Mouse (Mus musculus): ENCODE measurements at regions not wholly inside any gene's neighbourhood (a gene's known extent, or its start where the extent isn't known, plus 50 kb on each side); places are given as distances from the start of the nearest gene placed in this dataset.

- H3K27me3 ChIP-seq (ENCODE audit: control insufficient read depth, insufficient read depth, low read length, poor library complexity, severe bottlenecking): no peaks in the 10 kb centered on the region
- no peaks in the 10 kb centered on the region; the same call in 1 of the 2 replicates for H3K9me3 ChIP-seq (replicated peaks; ENCODE audit: control insufficient read depth, insufficient read depth, low read length, poor library complexity, severe bottlenecking)
- no peaks in the 10 kb centered on the region for H3K36me3 ChIP-seq (ENCODE audit: control insufficient read depth, insufficient read depth, low read length, poor library complexity, severe bottlenecking)
- no peaks in the 10 kb centered on the region for H3K4me1 ChIP-seq (ENCODE audit: control insufficient read depth, insufficient read depth, low read length)
- TF ChIP-seq CTCF (IDR thresholded peaks at IDR 0.05; ENCODE audit: low read depth, low read length) (no peak), EP300 (IDR thresholded peaks at IDR 0.05; ENCODE audit: insufficient read depth, low read depth, low read length) (no peak), POLR2A (IDR thresholded peaks at IDR 0.05; ENCODE audit: insufficient read depth, low read length) (no peak)
- H3K9ac ChIP-seq (ENCODE audit: low read depth, poor library complexity, severe bottlenecking): no peak overlapping the region
- no peak overlapping the region for H3K4me3 ChIP-seq (ENCODE audit: low read depth, low read length)
- no peak overlapping the region for H3K27ac ChIP-seq (ENCODE audit: insufficient read depth, low read length)
Observed at GRCm38 (mm10) chr1:35915526-35915925, 152.7 kb upstream of the Hs6st1 start.

- no peaks in the 10 kb centered on the region for H3K9me3 ChIP-seq (replicated peaks; ENCODE audit: control insufficient read depth, insufficient read depth, low read length, poor library complexity, severe bottlenecking)
- TF ChIP-seq CTCF (IDR thresholded peaks at IDR 0.05; ENCODE audit: low read depth, low read length) (no peak), EP300 (IDR thresholded peaks at IDR 0.05; ENCODE audit: insufficient read depth, low read depth, low read length) (no peak), POLR2A (IDR thresholded peaks at IDR 0.05; ENCODE audit: insufficient read depth, low read length) (no peak)
- H3K27me3 ChIP-seq (ENCODE audit: control insufficient read depth, insufficient read depth, low read length, poor library complexity, severe bottlenecking): no peaks in the 10 kb centered on the region
- H3K36me3 ChIP-seq (ENCODE audit: control insufficient read depth, insufficient read depth, low read length, poor library complexity, severe bottlenecking): no peaks in the 10 kb centered on the region
- no peak overlapping the region for H3K4me3 ChIP-seq (ENCODE audit: low read depth, low read length)
- H3K4me1 ChIP-seq (ENCODE audit: control insufficient read depth, insufficient read depth, low read length): no peaks in the 10 kb centered on the region
- no peak overlapping the region for H3K27ac ChIP-seq (ENCODE audit: insufficient read depth, low read length)
- H3K9ac ChIP-seq (ENCODE audit: low read depth, poor library complexity, severe bottlenecking): no peak overlapping the region
Observed at GRCm38 (mm10) chr1:35919840-35920734, 148.1 kb upstream of the Hs6st1 start.

- Histone ChIP-seq H3K9me3 (replicated peaks; ENCODE audit: control insufficient read depth, insufficient read depth, low read length, poor library complexity, severe bottlenecking) (no peaks in the 10 kb centered on the region), H3K4me1 (ENCODE audit: control insufficient read depth, insufficient read depth, low read length) (no peaks in the 10 kb centered on the region), H3K9ac (ENCODE audit: low read depth, poor library complexity, severe bottlenecking) (no peak overlapping the region), H3K36me3 (ENCODE audit: control insufficient read depth, insufficient read depth, low read length, poor library complexity, severe bottlenecking) (no peaks in the 10 kb centered on the region), H3K4me3 (ENCODE audit: low read depth, low read length) (no peak overlapping the region), H3K27ac (ENCODE audit: insufficient read depth, low read length) (no peak overlapping the region), H3K27me3 (ENCODE audit: control insufficient read depth, insufficient read depth, low read length, poor library complexity, severe bottlenecking) (no peaks in the 10 kb centered on the region)
- no peak for TF ChIP-seq POLR2A (IDR thresholded peaks at IDR 0.05; ENCODE audit: insufficient read depth, low read length)
Observed at GRCm38 (mm10) chr1:35924796-35925195, 143.4 kb upstream of the Hs6st1 start.

- Histone ChIP-seq H3K9me3 (replicated peaks; ENCODE audit: control insufficient read depth, insufficient read depth, low read length, poor library complexity, severe bottlenecking) (no peaks in the 10 kb centered on the region), H3K9ac (ENCODE audit: low read depth, poor library complexity, severe bottlenecking) (no peak overlapping the region), H3K4me3 (ENCODE audit: low read depth, low read length) (no peak overlapping the region), H3K36me3 (ENCODE audit: control insufficient read depth, insufficient read depth, low read length, poor library complexity, severe bottlenecking) (no peaks in the 10 kb centered on the region), H3K27me3 (ENCODE audit: control insufficient read depth, insufficient read depth, low read length, poor library complexity, severe bottlenecking) (no peaks in the 10 kb centered on the region), H3K27ac (ENCODE audit: insufficient read depth, low read length) (no peak overlapping the region), H3K4me1 (ENCODE audit: control insufficient read depth, insufficient read depth, low read length) (no peaks in the 10 kb centered on the region)
- no peak for TF ChIP-seq CTCF (IDR thresholded peaks at IDR 0.05; ENCODE audit: low read depth, low read length)
- TF ChIP-seq EP300 (IDR thresholded peaks at IDR 0.05; ENCODE audit: insufficient read depth, low read depth, low read length): no peak
- no peak for TF ChIP-seq POLR2A (IDR thresholded peaks at IDR 0.05; ENCODE audit: insufficient read depth, low read length)
Observed at GRCm38 (mm10) chr1:35925301-35925700, 142.9 kb upstream of the Hs6st1 start.

GRCm38 (mm10) chr1:35926191-35927048 is 141.8 kb upstream of the Hs6st1 start:
- Histone ChIP-seq H3K4me1 (ENCODE audit: control insufficient read depth, insufficient read depth, low read length) (peaks cover 2% of the 10 kb centered on the region), H3K27ac (ENCODE audit: insufficient read depth, low read length) (no peak overlapping the region), H3K4me3 (ENCODE audit: low read depth, low read length) (no peak overlapping the region), H3K9ac (ENCODE audit: low read depth, poor library complexity, severe bottlenecking) (no peak overlapping the region), H3K36me3 (ENCODE audit: control insufficient read depth, insufficient read depth, low read length, poor library complexity, severe bottlenecking) (no peaks in the 10 kb centered on the region), H3K9me3 (replicated peaks; ENCODE audit: control insufficient read depth, insufficient read depth, low read length, poor library complexity, severe bottlenecking) (no peaks in the 10 kb centered on the region), H3K27me3 (ENCODE audit: control insufficient read depth, insufficient read depth, low read length, poor library complexity, severe bottlenecking) (no peaks in the 10 kb centered on the region)
- TF ChIP-seq POLR2A (IDR thresholded peaks at IDR 0.05; ENCODE audit: insufficient read depth, low read length) (no peak), EP300 (IDR thresholded peaks at IDR 0.05; ENCODE audit: insufficient read depth, low read depth, low read length) (no peak), CTCF (IDR thresholded peaks at IDR 0.05; ENCODE audit: low read depth, low read length) (no peak)

GRCm38 (mm10) chr1:35927049-35927415 is 141.2 kb upstream of the Hs6st1 start:
- H3K4me1 ChIP-seq (ENCODE audit: control insufficient read depth, insufficient read depth, low read length): peaks cover 5% of the 10 kb centered on the region
- H3K4me3 ChIP-seq (ENCODE audit: low read depth, low read length): no peak overlapping the region
- H3K9ac ChIP-seq (ENCODE audit: low read depth, poor library complexity, severe bottlenecking): no peak overlapping the region
- H3K27me3 ChIP-seq (ENCODE audit: control insufficient read depth, insufficient read depth, low read length, poor library complexity, severe bottlenecking): no peaks in the 10 kb centered on the region
- TF ChIP-seq POLR2A (IDR thresholded peaks at IDR 0.05; ENCODE audit: insufficient read depth, low read length) (no peak), CTCF (IDR thresholded peaks at IDR 0.05; ENCODE audit: low read depth, low read length) (no peak), EP300 (IDR thresholded peaks at IDR 0.05; ENCODE audit: insufficient read depth, low read depth, low read length) (no peak)
- H3K27ac ChIP-seq (ENCODE audit: insufficient read depth, low read length): no peak overlapping the region
- no peaks in the 10 kb centered on the region for H3K36me3 ChIP-seq (ENCODE audit: control insufficient read depth, insufficient read depth, low read length, poor library complexity, severe bottlenecking)
- no peaks in the 10 kb centered on the region for H3K9me3 ChIP-seq (replicated peaks; ENCODE audit: control insufficient read depth, insufficient read depth, low read length, poor library complexity, severe bottlenecking)

All from ES-Bruce4 (cell line).